Mouse (Mus musculus) intestine, postnatal 0 days (tissue): ENCODE measurements at regions not wholly inside any gene's neighbourhood (a gene's known extent, or its start where the extent isn't known, plus 50 kb on each side); places are given as distances from the start of the nearest gene placed in this dataset.

Experiments
- ATAC-seq: fragments of 200-750 bp; cut with Nextera tagmentation; 2 replicates; pipeline ENCODE4 v1.8.0; 2017; ENCODE audit warnings: mild to moderate bottlenecking, moderate TSS enrichment, moderate library complexity
- H3K27ac ChIP-seq: fragments of 300-500 bp; sonication (generic); 2 replicates; pipeline ENCODE4 v1.5.1; 2014; ENCODE audit warnings: mild to moderate bottlenecking, low read depth, low read length, moderate library complexity
- H3K27me3 ChIP-seq: fragments of 300-500 bp; sonication (generic); replicated peaks from 2 replicates; pipeline ENCODE4 v1.6.1; 2014; ENCODE audit warnings: low read length, mixed read lengths; ENCODE audit not compliant: control insufficient read depth, insufficient read depth
- H3K36me3 ChIP-seq: fragments of 300-500 bp; sonication (generic); 2 replicates; pipeline ENCODE4 v1.6.1; 2014; ENCODE audit warnings: mild to moderate bottlenecking, moderate library complexity; ENCODE audit not compliant: control insufficient read depth, insufficient read depth
- H3K4me1 ChIP-seq: fragments of 300-500 bp; sonication (generic); replicated peaks from 2 replicates; pipeline ENCODE4 v1.6.1; 2014; ENCODE audit warnings: antibody characterized with exemption, low read length, mixed read lengths; ENCODE audit not compliant: control insufficient read depth, insufficient read depth
- H3K4me2 ChIP-seq: fragments of 300-500 bp; sonication (generic); replicated peaks from 2 replicates; pipeline ENCODE4 v1.6.1; 2014; ENCODE audit warnings: low read depth, mild to moderate bottlenecking, moderate library complexity
- H3K4me3 ChIP-seq: fragments of 300-500 bp; sonication (generic); 2 replicates; pipeline ENCODE4 v1.5.1; 2014; ENCODE audit warnings: low read depth, low read length
- H3K9ac ChIP-seq: fragments of 300-500 bp; sonication (generic); 2 replicates; pipeline ENCODE4 v1.6.1; 2014; ENCODE audit warnings: mild to moderate bottlenecking, low read depth, low read length
- H3K9me3 ChIP-seq: fragments of 300-500 bp; sonication (generic); 2 replicates; pipeline ENCODE4 v1.6.1; 2016; ENCODE audit warnings: mixed run types; ENCODE audit not compliant: control insufficient read depth
- CTCF ChIP-seq: sonication (generic); IDR thresholded peaks from 2 replicates; pipeline ENCODE4 v1.5.1; 2016; ENCODE audit warnings: low read depth, mild to moderate bottlenecking, control low read depth, antibody characterized with exemption, moderate library complexity
- WGBS: fragments of 180-500 bp; shearing (Covaris S2); extraction: QIAGEN DNeasy Blood & Tissue Kit; methylation state at CpG from one replicate; pipeline ENCODE4 v1.1.7; 2014; 5-methylcytosine and 5-hydroxymethylcytosine counted together

GRCm38 (mm10) chr12:112255223-112255622 is 109.2 kb downstream of the Kif26a start:
- H3K4me1 ChIP-seq, result no peaks in the 10 kb centered on the region
- no peak overlapping the region for H3K9ac ChIP-seq
- no peaks in the 10 kb centered on the region for H3K36me3 ChIP-seq
- no peaks in the 10 kb centered on the region for H3K27me3 ChIP-seq
- no peak for ATAC-seq
- no peak overlapping the region for H3K4me3 ChIP-seq
- no peak for TF ChIP-seq CTCF
- no peaks in the 10 kb centered on the region for H3K9me3 ChIP-seq
- H3K27ac ChIP-seq, result no peak overlapping the region
- no peak overlapping the region for H3K4me2 ChIP-seq
- 82% methylated on average over 12 of the region's 12 CpGs for WGBS

- TF ChIP-seq CTCF, result no peak
- ATAC-seq, result no peak
- Histone ChIP-seq H3K4me1 (no peaks in the 10 kb centered on the region), H3K36me3 (no peaks in the 10 kb centered on the region), H3K27me3 (no peaks in the 10 kb centered on the region), H3K9me3 (no peaks in the 10 kb centered on the region), H3K9ac (no peak overlapping the region), H3K4me2 (no peak overlapping the region), H3K4me3 (no peak overlapping the region), H3K27ac (no peak overlapping the region)
- WGBS, result 69% methylated on average over 11 of the region's 11 CpGs
These were observed 111.7 kb downstream of the Kif26a start for GRCm38 (mm10) chr12:112257691-112258090.

DNA sequence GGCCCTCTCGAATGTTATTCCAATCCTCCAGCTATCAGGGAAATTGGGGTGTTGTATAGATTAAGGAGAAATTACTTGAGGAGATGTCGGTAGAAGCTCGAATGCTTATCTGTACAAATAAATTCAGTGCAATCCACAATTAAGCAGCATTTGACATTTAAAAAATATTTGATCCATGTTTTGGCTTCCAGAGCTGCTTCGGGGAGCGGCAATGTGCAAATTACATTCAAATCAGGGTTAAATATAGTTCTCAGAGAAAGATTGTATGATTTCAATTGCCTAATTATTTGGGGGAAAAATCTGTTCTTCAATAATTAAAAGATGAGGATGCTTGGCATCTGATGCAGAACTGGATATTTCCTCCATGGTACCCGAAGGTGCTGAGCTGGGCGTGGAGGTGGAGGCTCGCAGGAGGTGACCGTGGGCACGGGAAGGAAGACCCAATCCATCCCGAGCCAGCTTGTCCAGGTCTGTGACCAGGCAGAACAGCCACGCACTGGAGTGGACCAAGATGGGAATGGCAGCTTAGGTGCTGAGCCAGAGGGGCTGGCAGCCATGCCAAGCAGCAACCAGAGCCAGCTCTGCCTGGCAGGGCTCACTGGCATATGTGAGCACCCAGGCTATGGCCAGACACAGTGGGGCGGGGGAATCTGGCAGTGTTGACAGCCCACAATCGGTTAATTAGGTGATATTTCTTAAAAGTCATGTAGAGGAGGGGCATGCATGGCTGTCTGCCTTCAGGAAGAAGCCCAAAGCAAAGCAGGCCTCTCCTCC is 117.5 kb downstream of the Kif26a start:
- TF ChIP-seq CTCF, result no peak
- H3K4me1 ChIP-seq, result no peaks in the 10 kb centered on the region
- no peak overlapping the region for H3K4me2 ChIP-seq
- no peaks in the 10 kb centered on the region for H3K9me3 ChIP-seq
- ATAC-seq, result no peak
- H3K27me3 ChIP-seq, result no peaks in the 10 kb centered on the region
- no peak overlapping the region for H3K9ac ChIP-seq
- H3K4me3 ChIP-seq, result no peak overlapping the region
- 76% methylated on average over 14 of the region's 14 CpGs for WGBS
- H3K36me3 ChIP-seq, result no peaks in the 10 kb centered on the region
- no peak overlapping the region for H3K27ac ChIP-seq

DNA sequence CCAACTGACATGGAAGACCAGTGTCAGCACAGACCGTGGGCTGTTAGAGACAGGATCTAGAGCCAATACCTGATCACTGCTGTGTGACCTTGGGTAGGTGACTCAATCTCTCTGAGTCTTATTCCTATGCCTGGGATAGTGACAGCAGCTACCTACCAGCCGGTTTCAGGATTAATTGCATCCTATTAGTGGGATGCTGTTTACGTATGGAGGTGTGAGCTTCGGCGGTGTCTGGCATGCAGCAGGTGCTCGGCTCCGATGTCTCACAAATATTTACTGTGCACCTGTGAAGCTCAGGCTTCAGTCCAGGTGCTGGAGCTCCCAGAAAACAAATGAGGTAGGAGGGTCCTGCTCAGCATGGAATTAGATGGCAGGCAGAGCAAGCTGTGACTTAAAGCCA is 118.2 kb downstream of the Kif26a start:
- WGBS, result 56% methylated on average over 7 of the region's 7 CpGs
- Histone ChIP-seq H3K9me3 (no peaks in the 10 kb centered on the region), H3K27ac (no peak overlapping the region), H3K4me2 (no peak overlapping the region), H3K4me3 (no peak overlapping the region), H3K36me3 (no peaks in the 10 kb centered on the region), H3K9ac (no peak overlapping the region), H3K27me3 (no peaks in the 10 kb centered on the region), H3K4me1 (no peaks in the 10 kb centered on the region)
- no peak for ATAC-seq
- no peak for TF ChIP-seq CTCF

GRCm38 (mm10) chr12:112265289-112265969 is 119.4 kb downstream of the Kif26a start:
- WGBS, result 37% methylated on average over 10 of the region's 10 CpGs
- H3K9me3 ChIP-seq, result no peaks in the 10 kb centered on the region
- TF ChIP-seq CTCF, result no peak
- H3K27ac ChIP-seq, result no peak overlapping the region
- no peaks in the 10 kb centered on the region for H3K36me3 ChIP-seq
- H3K27me3 ChIP-seq, result no peaks in the 10 kb centered on the region
- H3K4me3 ChIP-seq, result no peak overlapping the region
- no peaks in the 10 kb centered on the region for H3K4me1 ChIP-seq
- no peak overlapping the region for H3K9ac ChIP-seq
- ATAC-seq, result no peak
- no peak overlapping the region for H3K4me2 ChIP-seq

DNA sequence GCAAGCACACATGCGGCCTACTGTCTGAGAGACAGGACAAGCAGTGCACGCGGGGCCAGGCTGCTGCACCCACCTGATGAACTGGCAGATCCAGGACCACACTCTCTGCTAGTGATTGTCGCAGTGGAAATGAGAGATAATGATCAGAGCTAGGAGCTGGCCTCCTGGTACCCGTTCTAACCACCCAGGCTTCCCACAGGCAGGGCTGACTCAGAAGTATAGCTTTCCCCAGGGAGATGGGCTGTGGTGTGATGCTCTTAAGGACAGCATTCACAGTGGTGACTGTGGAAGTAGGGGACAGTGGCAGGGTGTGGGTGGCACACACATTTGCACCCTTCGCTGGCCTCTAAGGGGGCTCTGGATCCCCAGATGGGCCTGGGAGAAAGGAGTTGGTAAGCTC is 128.0 kb downstream of the Kif26a start:
- Histone ChIP-seq H3K27me3 (no peaks in the 10 kb centered on the region), H3K9ac (no peak overlapping the region), H3K36me3 (no peaks in the 10 kb centered on the region), H3K4me2 (no peak overlapping the region), H3K27ac (no peak overlapping the region), H3K9me3 (no peaks in the 10 kb centered on the region), H3K4me1 (no peaks in the 10 kb centered on the region), H3K4me3 (no peak overlapping the region)
- 77% methylated on average over 6 of the region's 6 CpGs for WGBS
- no peak for ATAC-seq
- TF ChIP-seq CTCF, result no peak
